Mouse (Mus musculus): ENCODE measurements around the gene Kcnf1.

The Kcnf1 gene

GRCm38 (mm10) chr12:17175531-17175951 lies 1.1 kb downstream of the Kcnf1 start:
- Histone ChIP-seq H3K4me3 (replicated peaks; ENCODE audit: low read length) (peak overlapping the region; percentile 76), H3K4me1 (replicated peaks; ENCODE audit: low read depth, low read length) (peaks cover 22% of the 10 kb centered on the region), H3K27me3 (ENCODE audit: insufficient read depth, low read length) (peaks cover 57% of the 10 kb centered on the region), H3K9me3 (ENCODE audit: low read length) (peaks cover 29% of the 10 kb centered on the region), H3K36me3 (ENCODE audit: insufficient read depth, low read length) (no peaks in the 10 kb centered on the region)
- TF ChIP-seq POU5F1 (IDR thresholded peaks at IDR 0.05; ENCODE audit: borderline replicate concordance, low read length): no peak
- TF ChIP-seq NANOG (IDR thresholded peaks at IDR 0.05; ENCODE audit: borderline replicate concordance, low read length): no peak
- no peak for TF ChIP-seq CTCF (conservative IDR thresholded peaks at IDR 0.05; ENCODE audit: low read length)

- H3K9me3 ChIP-seq (ENCODE audit: low read length): peaks cover 29% of the 10 kb centered on the region
- TF ChIP-seq NANOG (IDR thresholded peaks at IDR 0.05; ENCODE audit: borderline replicate concordance, low read length) (no peak), POU5F1 (IDR thresholded peaks at IDR 0.05; ENCODE audit: borderline replicate concordance, low read length) (no peak), CTCF (conservative IDR thresholded peaks at IDR 0.05; ENCODE audit: low read length) (no peak)
- peak overlapping the region; percentile 76 for H3K4me3 ChIP-seq (replicated peaks; ENCODE audit: low read length)
- H3K36me3 ChIP-seq (ENCODE audit: insufficient read depth, low read length): no peaks in the 10 kb centered on the region
- peaks cover 22% of the 10 kb centered on the region for H3K4me1 ChIP-seq (replicated peaks; ENCODE audit: low read depth, low read length)
- peaks cover 60% of the 10 kb centered on the region for H3K27me3 ChIP-seq (ENCODE audit: insufficient read depth, low read length)
Measured at GRCm38 (mm10) chr12:17175124-17175523, 1.6 kb downstream of the Kcnf1 start.

GRCm38 (mm10) chr12:17174134-17174893 lies 2.4 kb downstream of the Kcnf1 start:
- Histone ChIP-seq H3K4me3 (replicated peaks; ENCODE audit: low read length) (no peak overlapping the region), H3K9me3 (ENCODE audit: low read length) (peaks cover 29% of the 10 kb centered on the region), H3K4me1 (replicated peaks; ENCODE audit: low read depth, low read length) (peaks cover 22% of the 10 kb centered on the region), H3K36me3 (ENCODE audit: insufficient read depth, low read length) (no peaks in the 10 kb centered on the region), H3K27me3 (ENCODE audit: insufficient read depth, low read length) (peaks cover 58% of the 10 kb centered on the region)
- no peak for TF ChIP-seq CTCF (conservative IDR thresholded peaks at IDR 0.05; ENCODE audit: low read length)
- no peak for TF ChIP-seq NANOG (IDR thresholded peaks at IDR 0.05; ENCODE audit: borderline replicate concordance, low read length)

GRCm38 (mm10) chr12:17170406-17170805 lies 6.3 kb downstream of the Kcnf1 start:
- TF ChIP-seq POU5F1 (IDR thresholded peaks at IDR 0.05; ENCODE audit: borderline replicate concordance, low read length): no peak
- TF ChIP-seq NANOG (IDR thresholded peaks at IDR 0.05; ENCODE audit: borderline replicate concordance, low read length): no peak
- TF ChIP-seq CTCF (conservative IDR thresholded peaks at IDR 0.05; ENCODE audit: low read length): no peak

GRCm38 (mm10) chr12:17166116-17166515 lies 10.6 kb downstream of the Kcnf1 start:
- H3K27me3 ChIP-seq (ENCODE audit: insufficient read depth, low read length): peaks cover 4% of the 10 kb centered on the region; the same call in 1 of the 2 replicates
- no peak overlapping the region for H3K4me3 ChIP-seq (replicated peaks; ENCODE audit: low read length)
- H3K36me3 ChIP-seq (ENCODE audit: insufficient read depth, low read length): no peaks in the 10 kb centered on the region
- no peaks in the 10 kb centered on the region for H3K4me1 ChIP-seq (replicated peaks; ENCODE audit: low read depth, low read length)
- peaks cover 23% of the 10 kb centered on the region for H3K9me3 ChIP-seq (ENCODE audit: low read length)
- TF ChIP-seq CTCF (conservative IDR thresholded peaks at IDR 0.05; ENCODE audit: low read length) (no peak), POU5F1 (IDR thresholded peaks at IDR 0.05; ENCODE audit: borderline replicate concordance, low read length) (no peak), NANOG (IDR thresholded peaks at IDR 0.05; ENCODE audit: borderline replicate concordance, low read length) (no peak)

More at GRCm38 (mm10) chr12:17170406-17170805, 6.3 kb downstream of the Kcnf1 start:
- no peaks in the 10 kb centered on the region for H3K36me3 ChIP-seq (ENCODE audit: insufficient read depth, low read length)
- H3K4me1 ChIP-seq (replicated peaks; ENCODE audit: low read depth, low read length): peaks cover 6% of the 10 kb centered on the region
- no peak overlapping the region for H3K4me3 ChIP-seq (replicated peaks; ENCODE audit: low read length)
- peaks cover 34% of the 10 kb centered on the region for H3K27me3 ChIP-seq (ENCODE audit: insufficient read depth, low read length)
- H3K9me3 ChIP-seq (ENCODE audit: low read length): peaks cover 40% of the 10 kb centered on the region

- TF ChIP-seq CTCF (conservative IDR thresholded peaks at IDR 0.05; ENCODE audit: low read length) (no peak), POU5F1 (IDR thresholded peaks at IDR 0.05; ENCODE audit: borderline replicate concordance, low read length) (no peak), NANOG (IDR thresholded peaks at IDR 0.05; ENCODE audit: borderline replicate concordance, low read length) (no peak)
- Histone ChIP-seq H3K4me3 (replicated peaks; ENCODE audit: low read length) (no peak overlapping the region), H3K36me3 (ENCODE audit: insufficient read depth, low read length) (no peaks in the 10 kb centered on the region), H3K9me3 (ENCODE audit: low read length) (peaks cover 23% of the 10 kb centered on the region), H3K4me1 (replicated peaks; ENCODE audit: low read depth, low read length) (no peaks in the 10 kb centered on the region), H3K27me3 (ENCODE audit: insufficient read depth, low read length) (no peaks in the 10 kb centered on the region; the same call in 1 of the 2 replicates)
Measured at GRCm38 (mm10) chr12:17163996-17164395, 12.7 kb downstream of the Kcnf1 start.

- H3K4me1 ChIP-seq (replicated peaks; ENCODE audit: low read depth, low read length): no peaks in the 10 kb centered on the region; the same call in 1 of the 2 replicates
- peaks cover 3% of the 10 kb centered on the region for H3K9me3 ChIP-seq (ENCODE audit: low read length)
- no peaks in the 10 kb centered on the region for H3K36me3 ChIP-seq (ENCODE audit: insufficient read depth, low read length)
- no peak overlapping the region for H3K4me3 ChIP-seq (replicated peaks; ENCODE audit: low read length)
- peaks cover 5% of the 10 kb centered on the region; the same call in 1 of the 2 replicates for H3K27me3 ChIP-seq (ENCODE audit: insufficient read depth, low read length)
- TF ChIP-seq NANOG (IDR thresholded peaks at IDR 0.05; ENCODE audit: borderline replicate concordance, low read length) (no peak), CTCF (conservative IDR thresholded peaks at IDR 0.05; ENCODE audit: low read length) (no peak), POU5F1 (IDR thresholded peaks at IDR 0.05; ENCODE audit: borderline replicate concordance, low read length) (no peak)
Measured at GRCm38 (mm10) chr12:17159549-17159948, 17.1 kb downstream of the Kcnf1 start.

- Histone ChIP-seq H3K4me3 (replicated peaks; ENCODE audit: low read length) (0 out of 2 replicates have a peak overlapping the region, but pooled peaks have one; percentile 35), H3K27me3 (ENCODE audit: insufficient read depth, low read length) (peaks cover 5% of the 10 kb centered on the region; the same call in 1 of the 2 replicates), H3K9me3 (ENCODE audit: low read length) (peaks cover 3% of the 10 kb centered on the region; the same call in 1 of the 2 replicates), H3K36me3 (ENCODE audit: insufficient read depth, low read length) (no peaks in the 10 kb centered on the region), H3K4me1 (replicated peaks; ENCODE audit: low read depth, low read length) (no peaks in the 10 kb centered on the region; the same call in 1 of the 2 replicates)
- TF ChIP-seq POU5F1 (IDR thresholded peaks at IDR 0.05; ENCODE audit: borderline replicate concordance, low read length) (no peak), CTCF (conservative IDR thresholded peaks at IDR 0.05; ENCODE audit: low read length) (no peak), NANOG (IDR thresholded peaks at IDR 0.05; ENCODE audit: borderline replicate concordance, low read length) (no peak)
Measured at GRCm38 (mm10) chr12:17157558-17157957, 19.1 kb downstream of the Kcnf1 start.

Data from E14TG2a.4 (cell line).